Mouse (Mus musculus) splenic B cell, adult 2 months (primary cell): ENCODE data around the gene Ly75.
A peak's percentile ranks its signal among the peaks of the same experiment; 100 is the strongest.

Experiments used
- DNase-seq: peaks from one replicate; pipeline ENCODE4 v3.0.0-alpha.2; 2011; ENCODE audit warnings: low read depth, low spot score
- H3K27me3 ChIP-seq: 2 replicates; pipeline ENCODE4 v1.6.1; 2012; ENCODE audit warnings: mild to moderate bottlenecking, low read length, moderate library complexity, mixed read lengths; ENCODE audit not compliant: control insufficient read depth, poor library complexity, insufficient read depth, severe bottlenecking
- H3K36me3 ChIP-seq: 2 replicates; pipeline ENCODE4 v1.6.1; 2012; ENCODE audit warnings: mild to moderate bottlenecking, low read length, moderate library complexity, mixed read lengths; ENCODE audit not compliant: control insufficient read depth, poor library complexity, insufficient read depth, severe bottlenecking

Ly75 gene

DNA sequence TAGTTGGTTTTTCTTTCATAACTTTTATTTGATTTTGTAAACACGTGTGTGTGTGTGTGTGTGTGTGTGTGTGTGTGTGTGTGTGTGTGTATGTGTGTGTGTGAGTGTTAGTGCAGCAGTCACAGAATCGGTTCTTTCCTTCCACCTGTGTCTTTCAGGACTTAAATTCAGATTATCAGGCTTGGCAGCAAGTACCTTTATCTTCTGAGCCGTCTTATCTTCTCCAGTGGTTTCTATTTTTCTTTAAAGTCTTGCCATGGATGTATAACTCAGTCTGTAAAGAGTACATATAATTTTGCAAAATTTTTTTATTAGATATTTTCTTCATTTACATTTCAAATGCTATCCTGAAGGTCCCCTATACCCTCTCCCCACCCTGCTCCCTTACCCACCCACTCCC, 4.3 kb upstream of the Ly75 start:
- no peak for DNase-seq
- Histone ChIP-seq H3K36me3 (no peaks in the 10 kb centered on the region), H3K27me3 (no peaks in the 10 kb centered on the region)

- no peaks in the 10 kb centered on the region for H3K36me3 ChIP-seq
- DNase-seq = no peak
- no peaks in the 10 kb centered on the region for H3K27me3 ChIP-seq
Measured at GRCm38 (mm10) chr2:60386835-60387234, 3.7 kb upstream of the Ly75 start.

DNA sequence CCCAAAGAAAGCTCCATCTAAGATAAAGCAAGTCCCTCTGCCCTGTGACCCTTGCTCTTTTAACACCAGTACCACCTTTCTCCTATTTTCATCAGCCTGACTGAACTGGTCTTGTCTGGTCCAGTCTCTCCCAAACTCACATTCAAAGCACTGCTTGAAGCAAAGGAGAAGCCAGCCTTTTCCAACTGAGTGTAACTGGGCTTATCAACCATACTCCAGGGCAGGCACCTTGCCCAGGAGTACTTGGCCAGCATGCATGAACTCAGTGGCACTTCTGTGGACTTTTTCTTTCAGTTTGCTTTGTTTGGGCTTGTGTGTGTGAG, 1.6 kb upstream of the Ly75 start:
- no peak for DNase-seq
- Histone ChIP-seq H3K27me3 (no peaks in the 10 kb centered on the region), H3K36me3 (no peaks in the 10 kb centered on the region)

DNA sequence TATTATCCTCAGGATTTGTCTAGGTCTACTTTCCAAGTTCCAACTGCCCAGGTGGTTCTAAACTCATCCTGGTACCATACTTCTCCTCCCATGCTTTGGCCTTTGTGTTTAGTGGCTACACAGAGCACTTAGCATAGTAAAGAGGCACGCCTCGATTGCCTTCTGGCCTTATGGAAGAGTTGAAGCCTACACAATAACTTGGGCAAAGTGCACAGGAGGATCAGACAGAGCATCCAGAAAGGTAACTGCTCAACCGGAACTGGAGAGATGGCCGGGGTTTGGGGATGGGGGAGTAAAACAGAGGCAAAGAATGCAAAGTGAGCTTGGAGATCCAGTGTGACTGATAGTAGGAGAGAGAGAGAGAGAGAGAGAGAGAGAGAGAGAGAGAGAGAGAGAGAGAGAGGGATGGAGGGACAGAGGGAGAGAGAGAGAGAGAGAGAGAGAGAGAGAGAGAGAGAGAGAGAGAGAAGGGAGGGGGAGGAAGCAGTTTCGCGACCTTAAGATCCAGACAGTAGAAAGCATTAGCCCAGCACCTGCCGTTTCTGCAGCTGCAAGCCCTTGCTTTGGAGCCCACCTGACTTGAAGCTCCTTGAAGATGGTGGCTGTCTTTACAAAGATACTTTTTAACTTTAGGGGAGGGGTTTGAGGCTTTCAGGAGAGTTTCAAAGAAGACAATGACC, 1.1 kb upstream of the Ly75 start:
- no peak for DNase-seq
- H3K27me3 ChIP-seq = no peaks in the 10 kb centered on the region

DNA sequence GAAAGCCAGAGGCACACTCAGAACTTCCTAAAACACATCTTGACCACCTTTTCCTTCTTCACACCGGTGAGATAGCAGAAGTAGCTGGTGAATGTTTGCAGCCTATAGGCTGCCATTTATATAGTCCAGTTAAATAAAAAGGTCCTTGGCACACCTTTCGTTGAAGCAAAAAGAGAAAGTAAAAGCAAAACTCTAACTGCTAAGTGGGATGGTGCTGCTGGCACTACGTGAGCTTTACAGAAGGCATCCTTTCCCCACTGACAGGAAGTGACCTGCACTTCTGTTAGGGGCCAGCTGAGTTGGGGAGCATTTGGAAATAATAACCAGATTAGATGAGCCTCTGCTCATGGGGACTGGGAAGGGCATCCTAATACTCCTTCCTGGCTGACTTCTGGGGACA, 757 bp downstream of the Ly75 start:
- H3K27me3 ChIP-seq = no peaks in the 10 kb centered on the region
- no peaks in the 10 kb centered on the region for H3K36me3 ChIP-seq
- DNase-seq = peak; percentile 53

More for the DNA sequence above, 1.1 kb upstream of the Ly75 start:
- no peaks in the 10 kb centered on the region for H3K36me3 ChIP-seq

- H3K27me3 ChIP-seq = no peaks in the 10 kb centered on the region
Measured at GRCm38 (mm10) chr2:60377260-60377659, 5.8 kb downstream of the Ly75 start.

GRCm38 (mm10) chr2:60375608-60376107, 7.4 kb downstream of the Ly75 start:
- peaks cover 2% of the 10 kb centered on the region; the same call in 1 of the 2 replicates for H3K36me3 ChIP-seq
- DNase-seq = no peak
- H3K27me3 ChIP-seq = no peaks in the 10 kb centered on the region

More at GRCm38 (mm10) chr2:60377260-60377659, 5.8 kb downstream of the Ly75 start:
- no peak for DNase-seq
- peaks cover 2% of the 10 kb centered on the region; the same call in 1 of the 2 replicates for H3K36me3 ChIP-seq

DNA sequence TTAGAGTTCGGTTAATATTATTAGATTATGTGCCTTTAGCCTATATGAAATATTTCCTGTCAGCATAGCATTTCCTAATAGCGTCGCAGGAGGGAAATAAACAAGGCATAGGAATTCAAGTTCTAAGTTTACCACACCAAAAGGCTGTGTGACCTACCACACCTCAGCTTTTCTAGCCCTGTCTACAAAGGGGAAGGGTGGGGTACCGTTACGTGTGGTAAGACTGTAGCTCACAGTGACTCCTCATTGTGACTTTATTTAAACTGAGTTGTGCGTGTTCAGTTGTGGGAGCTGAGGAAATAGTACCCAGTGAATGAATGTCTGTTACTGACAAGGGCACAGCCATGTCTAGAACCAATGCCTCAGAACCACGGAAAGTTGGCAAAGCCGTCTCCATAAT, 8.0 kb downstream of the Ly75 start:
- H3K27me3 ChIP-seq = no peaks in the 10 kb centered on the region
- H3K36me3 ChIP-seq = peaks cover 2% of the 10 kb centered on the region; the same call in 1 of the 2 replicates
- no peak for DNase-seq

DNA sequence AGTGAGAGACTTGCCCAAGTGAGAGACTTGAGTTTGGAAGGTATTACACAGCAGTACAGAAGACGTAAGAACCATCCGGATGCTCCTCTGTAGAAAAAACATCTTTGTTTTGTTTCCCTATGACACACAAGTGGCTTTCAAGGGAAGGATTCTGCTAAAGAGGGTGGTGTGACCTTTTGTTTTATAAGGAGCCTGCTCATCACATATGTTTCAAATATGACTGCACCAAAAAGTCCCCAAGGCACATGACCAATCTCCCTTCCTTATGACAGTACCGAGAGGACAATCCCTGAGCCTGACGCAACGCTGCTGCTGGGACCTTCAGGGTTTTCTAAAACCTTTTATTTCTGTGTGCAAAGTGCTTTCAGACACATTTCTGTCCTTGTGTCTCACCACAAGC, 12.9 kb downstream of the Ly75 start:
- peaks cover 6% of the 10 kb centered on the region; the same call in 1 of the 2 replicates for H3K36me3 ChIP-seq
- no peak for DNase-seq
- H3K27me3 ChIP-seq = no peaks in the 10 kb centered on the region

- DNase-seq = no peak
- Histone ChIP-seq H3K27me3 (no peaks in the 10 kb centered on the region), H3K36me3 (peaks cover 6% of the 10 kb centered on the region; the same call in 1 of the 2 replicates)
Measured at GRCm38 (mm10) chr2:60369454-60369853, 13.6 kb downstream of the Ly75 start.

- Histone ChIP-seq H3K27me3 (no peaks in the 10 kb centered on the region), H3K36me3 (0 out of 2 replicates have a peak, but pooled peaks cover 4% of the 10 kb centered on the region)
- no peak for DNase-seq
Measured at GRCm38 (mm10) chr2:60367871-60368270, 15.2 kb downstream of the Ly75 start.

DNA sequence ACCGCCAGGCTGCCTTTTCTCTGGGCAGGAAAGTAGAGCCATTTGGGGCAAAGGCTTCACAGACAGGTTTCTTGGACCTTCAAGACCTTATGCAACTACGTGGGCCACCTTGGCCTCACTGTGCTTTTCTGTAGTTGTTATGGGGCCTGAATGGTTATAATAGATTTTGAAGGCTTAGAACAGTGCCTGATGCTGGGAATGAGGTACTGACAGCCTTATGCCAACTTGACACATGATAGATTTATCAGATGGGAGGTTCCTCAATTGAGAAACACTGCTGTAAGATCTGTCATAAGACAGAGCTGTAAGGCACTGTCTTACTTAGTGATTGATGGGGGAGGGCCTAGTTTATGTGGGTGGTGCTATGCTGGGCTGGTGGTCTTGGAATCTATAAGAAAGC, 15.9 kb downstream of the Ly75 start:
- DNase-seq = no peak
- no peaks in the 10 kb centered on the region for H3K27me3 ChIP-seq
- H3K36me3 ChIP-seq = 0 out of 2 replicates have a peak, but pooled peaks cover 4% of the 10 kb centered on the region

DNA sequence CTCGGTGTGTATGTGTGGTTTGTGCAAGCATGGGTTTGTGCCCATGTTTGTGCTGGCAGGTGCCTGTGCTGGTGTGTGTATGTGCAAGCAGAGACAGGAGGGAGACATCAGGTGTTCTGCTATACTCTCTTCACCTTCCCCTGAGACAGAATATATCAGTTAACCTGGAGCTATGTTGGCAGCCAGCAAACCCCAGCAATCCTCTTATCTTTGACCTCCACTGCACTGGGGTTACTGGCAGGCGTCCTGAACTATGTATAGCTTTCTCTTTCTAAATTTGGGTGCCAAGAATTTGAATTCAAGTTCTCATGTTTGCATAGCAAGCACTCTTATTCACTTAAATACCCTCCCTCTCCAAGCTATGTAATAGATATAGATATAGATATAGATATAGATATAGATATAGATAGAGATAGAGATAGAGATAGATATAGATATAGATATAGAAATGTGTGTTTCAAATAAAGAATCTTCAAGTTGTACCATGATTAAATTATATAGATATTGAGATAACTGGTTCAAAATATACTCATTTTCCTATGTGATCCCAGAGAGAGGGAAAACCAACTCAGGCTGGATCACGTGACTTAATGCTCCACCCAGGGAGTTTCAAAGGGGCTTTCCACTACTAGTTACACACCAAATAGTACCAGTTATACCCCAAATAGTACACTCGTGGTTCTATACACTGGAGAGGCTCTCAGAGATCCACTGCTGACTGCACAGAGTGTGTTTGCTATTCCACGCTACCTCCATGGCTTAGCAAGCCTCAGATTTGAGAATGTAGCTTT, 17.1 kb downstream of the Ly75 start:
- DNase-seq = no peak
- Histone ChIP-seq H3K36me3 (0 out of 2 replicates have a peak, but pooled peaks cover 4% of the 10 kb centered on the region), H3K27me3 (no peaks in the 10 kb centered on the region)

- DNase-seq = no peak
- Histone ChIP-seq H3K36me3 (0 out of 2 replicates have a peak, but pooled peaks cover 4% of the 10 kb centered on the region), H3K27me3 (no peaks in the 10 kb centered on the region)
Measured at GRCm38 (mm10) chr2:60365138-60365775, 17.8 kb downstream of the Ly75 start.

DNA sequence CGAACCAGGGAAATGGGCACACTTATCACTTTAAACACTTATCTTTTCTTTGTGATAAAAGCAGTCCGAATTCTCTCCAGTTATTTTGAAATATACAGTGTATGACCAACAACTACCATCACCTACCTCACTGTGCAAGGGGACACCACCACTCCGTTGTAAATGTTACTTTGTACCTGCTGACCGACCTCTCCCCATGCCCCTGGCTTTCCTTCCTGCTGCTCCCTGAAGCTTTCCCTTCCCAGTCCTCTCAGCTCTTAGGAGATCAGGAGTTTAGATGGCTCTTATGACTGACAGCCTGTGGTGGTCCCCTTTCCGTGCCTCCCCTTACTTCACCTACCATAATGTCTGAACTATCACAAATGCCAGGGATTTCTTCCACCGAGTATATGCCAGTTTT, 21.0 kb downstream of the Ly75 start:
- DNase-seq = no peak
- Histone ChIP-seq H3K36me3 (peaks cover 6% of the 10 kb centered on the region; the same call in 1 of the 2 replicates), H3K27me3 (no peaks in the 10 kb centered on the region)
